Mouse (Mus musculus): ENCODE data around the gene St3gal4.

DNA sequence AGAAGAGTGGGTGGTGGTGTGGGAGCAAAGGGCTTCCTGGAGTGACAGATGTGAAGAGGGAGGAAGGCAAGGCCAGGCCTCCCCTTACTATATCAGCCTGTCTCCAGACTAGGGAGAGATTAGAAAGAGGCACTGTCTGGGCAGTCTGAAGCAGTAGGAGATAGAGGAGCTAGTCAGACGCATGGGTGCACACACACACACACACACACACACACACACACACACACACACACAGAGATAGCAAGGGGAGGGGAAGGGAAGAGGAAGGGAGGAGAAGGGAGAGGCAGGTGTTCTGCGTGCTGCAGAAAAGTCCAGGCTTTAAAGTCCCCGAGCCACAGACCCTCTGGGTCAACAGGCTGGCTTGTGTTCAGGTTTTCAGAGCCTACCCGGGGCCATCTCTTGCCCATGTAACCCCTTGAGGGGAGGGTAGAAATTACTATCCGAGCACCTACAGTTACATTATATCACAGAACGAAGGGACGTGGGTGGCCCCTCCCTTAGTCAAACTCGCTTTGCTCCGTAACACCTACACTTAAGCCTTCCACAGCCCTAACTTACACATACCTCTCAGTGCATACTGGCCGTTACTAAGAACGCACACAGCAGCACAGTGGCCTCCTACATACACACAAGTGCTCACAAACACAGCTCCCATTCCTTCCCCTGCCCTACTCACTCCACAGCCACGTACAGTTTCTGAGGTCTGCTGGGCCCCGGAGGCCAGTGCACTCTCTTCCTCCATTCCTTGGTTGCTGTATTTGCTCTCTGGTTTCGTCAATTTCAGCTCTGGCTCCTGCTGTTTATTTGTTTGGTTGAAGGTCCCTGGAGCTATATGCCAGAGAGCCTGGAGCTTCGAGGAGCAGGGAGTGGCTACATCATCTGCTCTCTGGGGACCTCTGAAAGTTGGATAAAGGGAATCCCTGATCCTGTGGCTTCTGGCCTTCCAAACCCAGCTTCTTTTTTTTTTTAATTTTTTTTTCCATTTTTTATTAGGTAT, 12.9 kb downstream of the St3gal4 start:
- no peak for TF ChIP-seq POLR2A (IDR thresholded peaks at IDR 0.05; ENCODE audit: insufficient read depth, low read depth, low read length)
- TF ChIP-seq EP300 (IDR thresholded peaks at IDR 0.05; ENCODE audit: insufficient read depth, low read depth, low read length) = no peak
- TF ChIP-seq CTCF (IDR thresholded peaks at IDR 0.05) = no peak

All from heart, adult 2 months (tissue).